Mouse (Mus musculus): ENCODE results near the gene Gata5.

Gene Gata5

GRCm38 (mm10) chr2:180334551-180334986 is at the start of gene Gata5:
Gene Gata5, minus strand, starts transcription at chr2:180334699.
- no peak for DNase-seq (ENCODE audit: low spot score in 2 of 2)

GRCm38 (mm10) chr2:180376730-180377129 is 42.2 kb upstream of the Gata5 start:
- no peak for DNase-seq (ENCODE audit: low spot score in 2 of 2)

- no peak for DNase-seq (ENCODE audit: low spot score in 2 of 2)
Measured at GRCm38 (mm10) chr2:180373256-180373655, 38.8 kb upstream of the Gata5 start.

- no peak for DNase-seq (ENCODE audit: low spot score in 2 of 2)
Measured at GRCm38 (mm10) chr2:180368359-180368758, 33.9 kb upstream of the Gata5 start.

GRCm38 (mm10) chr2:180367350-180367749 is 32.9 kb upstream of the Gata5 start:
- no peak for DNase-seq (ENCODE audit: low spot score in 2 of 2)

- DNase-seq (ENCODE audit: low spot score in 2 of 2) = no peak
Measured at GRCm38 (mm10) chr2:180363434-180363720, 28.9 kb upstream of the Gata5 start.

GRCm38 (mm10) chr2:180362585-180363433 is 28.3 kb upstream of the Gata5 start:
- DNase-seq (ENCODE audit: low spot score in 2 of 2) = no peak

GRCm38 (mm10) chr2:180359062-180359461 is 24.6 kb upstream of the Gata5 start:
- peak; percentile 38 to 55 for DNase-seq (ENCODE audit: low spot score in 2 of 2)

- peak; percentile 38 to 67 for DNase-seq (ENCODE audit: low spot score in 2 of 2)
Measured at GRCm38 (mm10) chr2:180353338-180353737, 18.8 kb upstream of the Gata5 start.

- DNase-seq (ENCODE audit: low spot score in 2 of 2) = no peak
Measured at GRCm38 (mm10) chr2:180350700-180351099, 16.2 kb upstream of the Gata5 start.

- peak; percentile 65 to 83 for DNase-seq (ENCODE audit: low spot score in 2 of 2)
Measured at GRCm38 (mm10) chr2:180346820-180347497, 12.5 kb upstream of the Gata5 start.

GRCm38 (mm10) chr2:180343092-180343491 is 8.6 kb upstream of the Gata5 start:
- DNase-seq (ENCODE audit: low spot score in 2 of 2) = no peak

GRCm38 (mm10) chr2:180342189-180342588 is 7.7 kb upstream of the Gata5 start:
- DNase-seq (ENCODE audit: low spot score in 2 of 2) = no peak

GRCm38 (mm10) chr2:180341229-180341628 is 6.7 kb upstream of the Gata5 start:
- DNase-seq (ENCODE audit: low spot score in 2 of 2) = no peak

GRCm38 (mm10) chr2:180339886-180340285 is 5.4 kb upstream of the Gata5 start:
- DNase-seq (ENCODE audit: low spot score in 2 of 2) = no peak

- DNase-seq (ENCODE audit: low spot score in 2 of 2) = no peak
Measured at GRCm38 (mm10) chr2:180333778-180334550, 535 bp downstream of the Gata5 start.

- DNase-seq (ENCODE audit: low spot score in 2 of 2) = no peak
Measured at GRCm38 (mm10) chr2:180329466-180329865, 5.0 kb downstream of the Gata5 start.

GRCm38 (mm10) chr2:180322674-180323355 is 11.7 kb downstream of the Gata5 start:
- DNase-seq (ENCODE audit: low spot score in 2 of 2) = no peak

- DNase-seq (ENCODE audit: low spot score in 2 of 2) = no peak
Measured at GRCm38 (mm10) chr2:180320216-180320615, 14.3 kb downstream of the Gata5 start.

- no peak for DNase-seq (ENCODE audit: low spot score in 2 of 2)
Measured at GRCm38 (mm10) chr2:180317591-180317990, 16.9 kb downstream of the Gata5 start.

GRCm38 (mm10) chr2:180314292-180314691 is 20.2 kb downstream of the Gata5 start:
- DNase-seq (ENCODE audit: low spot score in 2 of 2) = no peak

GRCm38 (mm10) chr2:180311147-180311546 is 23.4 kb downstream of the Gata5 start:
- DNase-seq (ENCODE audit: low spot score in 2 of 2) = no peak
